Mouse (Mus musculus): ENCODE measurements around the gene Becn1. TPM values are rescaled to one million over a fixed set of nuclear protein-coding genes. Genes with fewer than 3 reads are reported as not detected.

Becn1 gene
- polyA plus RNA-seq, 1 experiment from 2014 or later: 138 TPM

DNA sequence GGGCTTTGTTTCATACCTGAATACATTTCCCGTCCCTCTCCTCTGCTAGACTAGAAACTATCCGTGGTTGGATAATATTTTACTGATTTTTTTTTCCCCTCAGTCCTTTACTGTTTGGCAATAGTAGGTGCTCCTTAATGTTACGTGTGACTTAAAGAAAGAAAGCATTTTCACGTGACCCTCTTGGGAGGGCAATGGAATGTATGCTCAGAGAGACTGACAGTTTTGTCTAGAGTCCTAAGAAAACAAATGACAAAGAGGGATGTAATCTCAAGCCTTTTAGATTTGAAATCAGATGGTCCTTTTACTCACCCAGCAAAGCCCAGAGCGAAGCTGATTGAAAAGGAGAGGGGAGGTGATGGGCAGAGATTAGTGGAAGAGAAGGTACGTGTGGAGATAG is 36.2 kb downstream of the Becn1 start:
- H3K27me3 ChIP-seq (ENCODE audit: control insufficient read depth, insufficient read depth, low read length): peaks cover 31% of the 10 kb centered on the region
- H3K9ac ChIP-seq (ENCODE audit: low read depth, low read length): no peak overlapping the region
- H3K4me1 ChIP-seq (ENCODE audit: control insufficient read depth, insufficient read depth, low read length): peaks cover 37% of the 10 kb centered on the region
- peak overlapping the region; percentile 64; the same call in 1 of the 2 replicates for H3K4me2 ChIP-seq
- no peaks in the 10 kb centered on the region for H3K9me3 ChIP-seq (replicated peaks; ENCODE audit: control insufficient read depth, low read length)
- WGBS (ENCODE audit: insufficient replicate concordance): 41% methylated on average over 6 of the region's 6 CpGs
- no peak overlapping the region for H3K27ac ChIP-seq (ENCODE audit: low read depth, low read length)
- no peak for ATAC-seq (replicated peaks; ENCODE audit: insufficient number of reproducible peaks, low FRiP score, low TSS enrichment)
- H3K36me3 ChIP-seq (ENCODE audit: control insufficient read depth, insufficient read depth, low read length): no peaks in the 10 kb centered on the region
- no peak overlapping the region for H3K4me3 ChIP-seq (ENCODE audit: low read depth, low read length)

DNA sequence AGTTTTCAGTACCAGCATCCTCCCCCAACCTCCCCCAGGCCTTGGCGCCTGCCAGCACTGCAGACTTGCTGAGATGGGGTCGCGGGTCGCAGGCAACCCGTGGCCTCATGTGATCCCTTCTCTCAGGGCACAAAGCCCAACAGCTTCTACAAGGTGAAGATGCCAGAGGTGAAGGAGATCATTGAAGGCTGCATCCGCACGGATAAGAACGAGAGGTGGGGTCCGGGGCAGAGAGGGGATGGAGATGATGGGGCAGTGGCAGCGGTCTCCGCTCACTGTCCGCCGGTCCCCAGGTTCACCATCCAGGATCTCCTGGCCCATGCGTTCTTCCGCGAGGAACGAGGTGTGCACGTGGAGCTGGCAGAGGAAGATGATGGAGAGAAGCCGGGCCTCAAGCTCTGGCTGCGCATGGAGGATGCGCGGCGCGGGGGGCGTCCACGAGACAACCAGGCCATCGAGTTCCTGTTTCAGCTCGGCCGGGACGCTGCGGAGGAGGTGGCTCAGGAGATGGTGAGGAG is 37.1 kb downstream of the Becn1 start:
- 7% methylated on average over 31 of the region's 31 CpGs for WGBS (ENCODE audit: insufficient replicate concordance)
- Histone ChIP-seq H3K4me3 (ENCODE audit: low read depth, low read length) (peak overlapping the region; percentile 37), H3K27ac (ENCODE audit: low read depth, low read length) (no peak overlapping the region), H3K4me2 (peak overlapping the region; percentile 64), H3K9ac (ENCODE audit: low read depth, low read length) (peak overlapping the region; percentile 56), H3K36me3 (ENCODE audit: control insufficient read depth, insufficient read depth, low read length) (no peaks in the 10 kb centered on the region), H3K9me3 (replicated peaks; ENCODE audit: control insufficient read depth, low read length) (no peaks in the 10 kb centered on the region), H3K27me3 (ENCODE audit: control insufficient read depth, insufficient read depth, low read length) (peaks cover 31% of the 10 kb centered on the region), H3K4me1 (ENCODE audit: control insufficient read depth, insufficient read depth, low read length) (peaks cover 40% of the 10 kb centered on the region)
- no peak for ATAC-seq (replicated peaks; ENCODE audit: insufficient number of reproducible peaks, low FRiP score, low TSS enrichment)

DNA sequence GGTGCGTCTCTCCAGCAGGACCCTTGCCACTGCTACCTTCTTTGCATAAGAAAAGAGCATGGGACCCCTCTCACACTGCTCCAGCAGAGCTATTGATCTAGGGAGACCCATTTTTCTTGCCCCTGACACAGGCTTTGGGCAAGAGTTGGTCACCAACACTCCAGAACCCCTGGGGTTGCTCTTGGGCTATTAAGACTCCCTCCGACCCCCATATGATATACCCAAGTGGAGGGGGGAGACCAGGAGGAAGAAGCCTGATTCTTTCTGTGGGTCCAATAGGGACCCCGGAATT is 38.2 kb downstream of the Becn1 start:
- ATAC-seq (replicated peaks; ENCODE audit: insufficient number of reproducible peaks, low FRiP score, low TSS enrichment): no peak
- H3K27ac ChIP-seq (ENCODE audit: low read depth, low read length): no peak overlapping the region
- H3K9ac ChIP-seq (ENCODE audit: low read depth, low read length): no peak overlapping the region
- peak overlapping the region; percentile 17; the same call in 1 of the 2 replicates for H3K4me3 ChIP-seq (ENCODE audit: low read depth, low read length)
- no peaks in the 10 kb centered on the region for H3K36me3 ChIP-seq (ENCODE audit: control insufficient read depth, insufficient read depth, low read length)
- peaks cover 31% of the 10 kb centered on the region for H3K27me3 ChIP-seq (ENCODE audit: control insufficient read depth, insufficient read depth, low read length)
- H3K4me1 ChIP-seq (ENCODE audit: control insufficient read depth, insufficient read depth, low read length): peaks cover 46% of the 10 kb centered on the region
- no peaks in the 10 kb centered on the region for H3K9me3 ChIP-seq (replicated peaks; ENCODE audit: control insufficient read depth, low read length)
- peak overlapping the region; percentile 96 for H3K4me2 ChIP-seq
- 22% methylated on average over 3 of the region's 3 CpGs for WGBS (ENCODE audit: insufficient replicate concordance)

DNA sequence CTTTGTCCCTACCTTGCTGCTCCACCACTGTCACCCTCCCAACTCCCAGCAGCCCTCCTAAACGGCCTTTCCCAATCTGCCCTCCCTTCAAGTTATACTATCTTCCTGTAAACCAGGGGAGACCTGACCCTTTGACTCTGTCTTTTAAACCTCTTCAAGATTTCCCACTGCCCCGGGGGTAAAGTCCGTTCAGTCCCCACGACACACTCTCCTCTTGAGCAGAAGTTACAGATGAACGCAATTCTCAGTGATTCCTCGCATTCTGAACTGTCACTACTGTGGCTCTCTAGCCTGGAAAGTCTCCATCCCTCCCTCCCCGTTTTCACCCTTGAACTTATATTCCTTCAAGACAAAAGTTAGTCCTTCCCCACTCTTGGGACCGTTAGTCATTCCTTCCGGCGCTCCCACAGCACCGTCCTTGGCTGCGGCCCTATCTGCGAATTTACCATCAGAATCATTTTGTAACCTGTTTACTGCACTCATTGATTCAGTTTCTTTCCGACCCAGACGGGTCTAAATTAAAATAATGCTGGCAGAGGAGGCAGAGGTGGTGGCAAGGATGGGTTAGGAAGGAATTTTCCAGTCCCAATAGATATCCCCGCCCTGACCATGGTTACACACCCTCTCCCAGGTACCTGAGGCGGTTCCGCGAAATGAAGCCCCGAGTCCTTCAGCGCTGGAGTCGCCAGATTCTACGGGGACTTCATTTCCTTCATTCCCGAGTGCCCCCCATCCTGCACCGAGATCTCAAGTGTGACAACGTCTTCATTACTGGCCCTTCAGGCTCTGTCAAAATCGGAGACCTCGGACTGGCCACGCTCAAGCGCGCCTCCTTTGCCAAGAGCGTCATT is 38.7 kb downstream of the Becn1 start:
- 7% methylated on average over 32 of the region's 32 CpGs for WGBS (ENCODE audit: insufficient replicate concordance)
- Histone ChIP-seq H3K4me2 (peak overlapping the region; percentile 96), H3K9ac (ENCODE audit: low read depth, low read length) (no peak overlapping the region), H3K27ac (ENCODE audit: low read depth, low read length) (no peak overlapping the region), H3K4me3 (ENCODE audit: low read depth, low read length) (peak overlapping the region; percentile 67), H3K36me3 (ENCODE audit: control insufficient read depth, insufficient read depth, low read length) (no peaks in the 10 kb centered on the region), H3K27me3 (ENCODE audit: control insufficient read depth, insufficient read depth, low read length) (peaks cover 31% of the 10 kb centered on the region), H3K9me3 (replicated peaks; ENCODE audit: control insufficient read depth, low read length) (no peaks in the 10 kb centered on the region), H3K4me1 (ENCODE audit: control insufficient read depth, insufficient read depth, low read length) (peaks cover 52% of the 10 kb centered on the region)
- ATAC-seq (replicated peaks; ENCODE audit: insufficient number of reproducible peaks, low FRiP score, low TSS enrichment): no peak

DNA sequence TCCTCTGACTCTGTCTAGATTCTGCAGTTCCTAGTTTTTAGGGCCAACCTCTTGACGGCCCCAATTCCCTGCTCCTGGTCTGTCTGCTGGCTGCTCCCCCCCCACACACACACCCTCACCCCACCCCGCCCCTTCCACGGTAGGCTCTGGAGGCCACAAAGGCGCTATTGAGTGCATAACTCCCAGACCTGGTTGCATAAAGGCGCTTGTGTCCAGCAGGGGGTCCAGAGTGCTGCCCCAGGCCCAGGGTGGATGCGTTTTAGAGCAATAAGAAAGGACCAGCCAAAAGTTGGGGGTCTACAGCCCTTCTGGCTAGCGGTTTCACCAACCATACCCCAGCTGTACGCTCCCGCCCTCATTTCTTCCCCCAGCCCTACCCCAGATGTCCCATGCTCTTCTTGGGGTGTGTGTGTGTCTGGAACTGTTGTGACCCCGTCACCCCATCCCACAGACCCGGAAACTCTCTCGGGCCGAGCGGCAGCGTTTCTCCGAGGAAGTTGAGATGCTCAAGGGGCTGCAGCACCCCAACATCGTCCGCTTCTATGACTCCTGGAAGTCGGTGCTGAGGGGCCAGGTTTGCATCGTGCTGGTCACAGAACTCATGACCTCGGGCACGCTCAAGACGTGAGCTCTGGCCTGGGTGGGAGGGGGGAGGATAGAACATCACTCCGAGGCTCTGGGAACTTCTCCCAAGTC is 39.7 kb downstream of the Becn1 start:
- WGBS (ENCODE audit: insufficient replicate concordance): 3% methylated on average over 24 of the region's 24 CpGs
- Histone ChIP-seq H3K9me3 (replicated peaks; ENCODE audit: control insufficient read depth, low read length) (no peaks in the 10 kb centered on the region), H3K27ac (ENCODE audit: low read depth, low read length) (no peak overlapping the region), H3K4me2 (peak overlapping the region; percentile 96), H3K9ac (ENCODE audit: low read depth, low read length) (peak overlapping the region; percentile 18), H3K4me3 (ENCODE audit: low read depth, low read length) (peak overlapping the region; percentile 67), H3K27me3 (ENCODE audit: control insufficient read depth, insufficient read depth, low read length) (peaks cover 31% of the 10 kb centered on the region), H3K4me1 (ENCODE audit: control insufficient read depth, insufficient read depth, low read length) (peaks cover 55% of the 10 kb centered on the region), H3K36me3 (ENCODE audit: control insufficient read depth, insufficient read depth, low read length) (peaks cover 3% of the 10 kb centered on the region; the same call in 1 of the 2 replicates)
- ATAC-seq (replicated peaks; ENCODE audit: insufficient number of reproducible peaks, low FRiP score, low TSS enrichment): no peak

DNA sequence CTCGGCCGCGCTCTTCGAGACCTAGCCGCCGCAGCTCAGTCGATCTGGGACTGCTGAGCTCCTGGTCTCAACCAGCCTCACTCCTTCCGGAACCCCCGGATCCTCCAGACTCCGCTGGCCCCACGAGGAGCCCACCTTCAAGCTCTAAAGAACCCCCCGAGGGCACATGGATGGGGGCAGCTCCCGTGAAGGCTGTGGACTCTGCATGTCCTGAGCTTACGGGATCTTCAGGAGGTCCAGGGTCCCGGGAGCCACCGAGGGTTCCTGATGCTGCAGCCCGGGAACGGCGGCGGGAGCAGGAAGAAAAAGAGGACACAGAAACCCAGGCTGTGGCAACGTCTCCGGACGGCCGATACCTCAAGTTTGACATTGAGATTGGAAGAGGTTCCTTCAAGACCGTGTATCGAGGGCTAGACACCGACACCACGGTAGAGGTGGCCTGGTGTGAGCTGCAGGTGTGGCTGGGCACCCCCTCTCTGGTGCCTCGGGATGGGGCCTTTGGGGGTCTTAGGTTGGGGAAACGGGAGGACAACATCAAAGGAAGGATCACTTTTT is 41.2 kb downstream of the Becn1 start:
- 2% methylated on average over 30 of the region's 30 CpGs for WGBS (ENCODE audit: insufficient replicate concordance)
- Histone ChIP-seq H3K27me3 (ENCODE audit: control insufficient read depth, insufficient read depth, low read length) (peaks cover 26% of the 10 kb centered on the region), H3K4me1 (ENCODE audit: control insufficient read depth, insufficient read depth, low read length) (peaks cover 63% of the 10 kb centered on the region), H3K4me2 (peak overlapping the region; percentile 96), H3K27ac (ENCODE audit: low read depth, low read length) (peak overlapping the region; percentile 90), H3K9me3 (replicated peaks; ENCODE audit: control insufficient read depth, low read length) (no peaks in the 10 kb centered on the region), H3K4me3 (ENCODE audit: low read depth, low read length) (peak overlapping the region; percentile 67), H3K9ac (ENCODE audit: low read depth, low read length) (peak overlapping the region; percentile 88), H3K36me3 (ENCODE audit: control insufficient read depth, insufficient read depth, low read length) (peaks cover 5% of the 10 kb centered on the region; the same call in 1 of the 2 replicates)
- ATAC-seq (replicated peaks; ENCODE audit: insufficient number of reproducible peaks, low FRiP score, low TSS enrichment): no peak

DNA sequence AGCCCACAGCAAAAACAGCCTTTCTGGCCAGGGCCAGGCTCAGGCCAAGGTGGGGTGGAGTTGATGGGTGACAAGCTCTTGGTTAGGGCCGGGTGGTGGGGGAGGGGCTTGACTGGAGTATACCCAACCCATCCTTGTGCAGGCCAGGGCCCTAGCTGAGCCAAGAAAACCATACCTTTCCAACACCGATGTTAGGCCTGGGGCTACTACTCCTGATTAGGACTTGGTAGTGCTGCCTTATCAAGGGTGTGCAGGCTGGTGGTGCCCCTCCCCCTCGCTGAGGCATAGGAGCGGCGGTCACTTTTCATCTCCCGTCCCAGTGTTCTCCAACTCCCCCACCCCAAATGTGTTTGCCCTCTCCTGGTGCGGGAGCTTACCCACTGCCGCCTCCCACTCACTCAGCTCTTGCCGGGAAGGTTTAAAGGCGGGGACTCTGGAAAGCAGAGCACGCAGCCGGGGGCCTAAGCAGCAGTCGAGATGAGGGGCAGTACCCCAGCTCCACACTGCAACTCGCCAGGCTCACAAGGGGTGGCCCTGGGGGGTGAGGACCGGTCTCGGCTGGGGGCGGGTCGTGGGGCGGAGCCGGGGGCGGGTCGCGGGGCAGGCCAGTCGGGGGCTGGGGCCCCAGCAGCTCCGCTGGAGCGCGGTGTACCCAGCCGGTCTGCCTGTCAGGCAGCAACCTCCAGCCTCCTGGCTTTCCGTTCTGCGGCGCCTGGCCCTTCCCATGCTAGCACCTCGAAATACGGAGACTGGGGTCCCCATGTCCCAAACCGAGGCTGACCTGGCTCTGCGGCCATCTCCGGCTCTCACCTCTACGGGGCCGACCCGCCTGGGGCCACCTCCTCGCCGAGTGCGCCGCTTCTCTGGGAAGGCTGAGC is 41.9 kb downstream of the Becn1 start, which contains the start of gene Wnk4:
Gene Wnk4 (plus strand): TSS at position 620 of the 878 bp plus-strand sequence.
- Histone ChIP-seq H3K27ac (ENCODE audit: low read depth, low read length) (peak within 1 kb of the TSS; percentile 90), H3K27me3 (ENCODE audit: control insufficient read depth, insufficient read depth, low read length) (peaks cover 23% of the 10 kb centered on the region), H3K4me1 (ENCODE audit: control insufficient read depth, insufficient read depth, low read length) (peaks cover 63% of the 10 kb centered on the region), H3K4me3 (ENCODE audit: low read depth, low read length) (peak within 1 kb of the TSS; percentile 67), H3K9ac (ENCODE audit: low read depth, low read length) (peak within 1 kb of the TSS; percentile 88), H3K9me3 (replicated peaks; ENCODE audit: control insufficient read depth, low read length) (no peaks in the 10 kb centered on the region), H3K4me2 (peak within 1 kb of the TSS; percentile 96), H3K36me3 (ENCODE audit: control insufficient read depth, insufficient read depth, low read length) (peaks cover 5% of the 10 kb centered on the region; the same call in 1 of the 2 replicates)
- WGBS (ENCODE audit: insufficient replicate concordance): under 1% methylated on average over 43 of the region's 43 CpGs
- peak; percentile 85 for ATAC-seq (replicated peaks; ENCODE audit: insufficient number of reproducible peaks, low FRiP score, low TSS enrichment)

Measured in heart, embryonic 11.5 days (tissue).